Mouse (Mus musculus) lung, postnatal 0 days (tissue): ENCODE data around the gene Dnajc8. TPM values are rescaled to one million over a fixed set of nuclear protein-coding genes. Genes with fewer than 3 reads are reported as not detected.

Source experiments
- ATAC-seq: fragments of 200-750 bp; cut with Nextera tagmentation; 2 replicates; pipeline ENCODE4 v1.8.0; 2017; ENCODE audit warnings: moderate library complexity
- DNase-seq: peaks from one replicate; pipeline ENCODE4 v3.0.0-alpha.2; 2016; ENCODE audit warnings: low spot score
- H3K27ac ChIP-seq: fragments of 300-500 bp; sonication (generic); 2 replicates; pipeline ENCODE4 v1.5.1; 2014; ENCODE audit warnings: antibody characterized with exemption, mild to moderate bottlenecking, low read length, mixed read lengths
- H3K27me3 ChIP-seq: fragments of 300-500 bp; sonication (generic); replicated peaks from 2 replicates; pipeline ENCODE4 v1.6.1; 2014; ENCODE audit warnings: low read length, mixed read lengths; ENCODE audit not compliant: insufficient read depth
- H3K36me3 ChIP-seq: fragments of 300-500 bp; sonication (generic); 2 replicates; pipeline ENCODE4 v1.6.1; 2014; ENCODE audit warnings: low read length, mixed read lengths; ENCODE audit not compliant: insufficient read depth
- H3K4me1 ChIP-seq: fragments of 300-500 bp; sonication (generic); 2 replicates; pipeline ENCODE4 v1.6.1; 2014; ENCODE audit warnings: antibody characterized with exemption, low read depth, low read length, mixed read lengths; ENCODE audit not compliant: insufficient read depth
- H3K4me2 ChIP-seq: fragments of 300-500 bp; sonication (generic); replicated peaks from 2 replicates; pipeline ENCODE4 v1.6.1; 2014; ENCODE audit warnings: low read depth, mild to moderate bottlenecking, low read length, moderate library complexity, mixed read lengths
- H3K4me3 ChIP-seq: fragments of 300-500 bp; sonication (generic); 2 replicates; pipeline ENCODE4 v1.5.1; 2014; ENCODE audit warnings: low read depth, low read length
- H3K9ac ChIP-seq: fragments of 300-500 bp; sonication (generic); replicated peaks from 2 replicates; pipeline ENCODE4 v1.6.1; 2014; ENCODE audit warnings: low read depth, mild to moderate bottlenecking
- H3K9me3 ChIP-seq: fragments of 300-500 bp; sonication (generic); 2 replicates; pipeline ENCODE4 v1.6.1; 2016; ENCODE audit warnings: low read length, mixed read lengths
- CTCF ChIP-seq: IDR thresholded peaks from 2 replicates; pipeline ENCODE4 v1.5.1; 2016; ENCODE audit warnings: antibody characterized with exemption, mild to moderate bottlenecking
- EP300 ChIP-seq: IDR thresholded peaks from 2 replicates; pipeline ENCODE4 v1.6.1; 2016; ENCODE audit warnings: antibody characterized with exemption, mild to moderate bottlenecking, control low read depth
- WGBS: fragments of 180-500 bp; shearing (Covaris S2); extraction: QIAGEN DNeasy Blood & Tissue Kit; methylation state at CpG from one replicate; pipeline ENCODE4 v1.1.7; 2014; 5-methylcytosine and 5-hydroxymethylcytosine counted together
- polyA plus RNA-seq: library from polyadenylated mRNA; unstranded; fragments of >200 nt; fragmentation: Nextera tagmentation; extraction: Ambion mirVana; gene quantifications from 2 replicates; pipeline ENCODE4 v1.2.1, GENCODE M21; 2015

Dnajc8 gene
- polyA plus RNA-seq, 1 experiment from 2014 or later: 182 TPM

DNA sequence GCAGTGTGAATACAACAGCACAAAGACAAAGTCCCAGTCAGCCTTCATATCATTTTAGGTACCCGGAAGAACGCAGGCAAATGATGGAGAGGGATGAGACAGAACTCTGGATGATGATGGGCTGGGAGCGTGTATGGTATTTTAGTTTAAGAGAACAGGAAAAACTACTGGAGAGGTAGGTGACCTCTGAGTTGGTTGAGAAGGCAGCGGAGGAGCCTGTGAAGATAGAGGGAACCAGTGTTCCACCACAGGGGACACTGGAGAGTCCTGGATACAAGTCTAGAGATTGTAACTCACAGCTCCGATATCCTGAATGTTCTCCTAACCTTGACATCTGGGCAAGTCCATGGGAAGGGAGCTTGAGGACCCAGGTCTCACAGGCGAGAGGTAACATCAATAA lies 29.1 kb upstream of the Dnajc8 start:
- H3K36me3 ChIP-seq: no peaks in the 10 kb centered on the region
- H3K9me3 ChIP-seq: no peaks in the 10 kb centered on the region
- peaks cover 6% of the 10 kb centered on the region for H3K4me1 ChIP-seq
- ATAC-seq: no peak
- no peak overlapping the region for H3K27ac ChIP-seq
- 86% methylated on average over 6 of the region's 6 CpGs for WGBS
- no peak for DNase-seq
- TF ChIP-seq EP300: no peak
- no peak for TF ChIP-seq CTCF
- no peaks in the 10 kb centered on the region for H3K27me3 ChIP-seq
- H3K4me2 ChIP-seq: no peak overlapping the region
- H3K4me3 ChIP-seq: no peak overlapping the region
- H3K9ac ChIP-seq: no peak overlapping the region

DNA sequence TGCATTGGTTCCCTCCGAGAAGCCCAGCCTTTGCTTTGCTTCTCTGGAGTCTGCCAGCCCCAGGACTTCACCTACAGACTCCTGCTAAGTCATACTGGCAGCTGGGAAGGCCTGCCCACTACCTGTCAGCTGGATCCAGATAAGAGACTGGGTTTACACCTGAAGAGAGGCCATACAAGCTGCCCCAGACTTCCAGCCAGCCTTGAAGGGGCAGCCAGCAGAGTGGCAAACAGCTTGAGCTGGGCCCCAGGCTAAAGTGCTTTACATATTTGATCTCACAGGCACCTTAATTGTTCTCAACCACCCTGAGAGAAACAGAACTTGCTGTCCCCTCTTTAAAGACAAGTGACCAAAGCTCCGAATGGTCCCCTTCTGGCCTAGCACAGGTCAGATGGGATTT lies 28.1 kb upstream of the Dnajc8 start:
- Histone ChIP-seq H3K27ac (peak overlapping the region; percentile 54), H3K9me3 (no peaks in the 10 kb centered on the region), H3K4me2 (no peak overlapping the region), H3K4me3 (no peak overlapping the region), H3K9ac (0 out of 2 replicates have a peak overlapping the region, but pooled peaks have one; percentile 26), H3K36me3 (no peaks in the 10 kb centered on the region), H3K4me1 (peaks cover 6% of the 10 kb centered on the region), H3K27me3 (no peaks in the 10 kb centered on the region)
- peak; percentile 61 for DNase-seq
- ATAC-seq: peak; percentile 10
- TF ChIP-seq CTCF (no peak), EP300 (0 out of 2 replicates have a peak, but pooled peaks have one; percentile 29)
- 47% methylated on average over 2 of the region's 2 CpGs for WGBS

DNA sequence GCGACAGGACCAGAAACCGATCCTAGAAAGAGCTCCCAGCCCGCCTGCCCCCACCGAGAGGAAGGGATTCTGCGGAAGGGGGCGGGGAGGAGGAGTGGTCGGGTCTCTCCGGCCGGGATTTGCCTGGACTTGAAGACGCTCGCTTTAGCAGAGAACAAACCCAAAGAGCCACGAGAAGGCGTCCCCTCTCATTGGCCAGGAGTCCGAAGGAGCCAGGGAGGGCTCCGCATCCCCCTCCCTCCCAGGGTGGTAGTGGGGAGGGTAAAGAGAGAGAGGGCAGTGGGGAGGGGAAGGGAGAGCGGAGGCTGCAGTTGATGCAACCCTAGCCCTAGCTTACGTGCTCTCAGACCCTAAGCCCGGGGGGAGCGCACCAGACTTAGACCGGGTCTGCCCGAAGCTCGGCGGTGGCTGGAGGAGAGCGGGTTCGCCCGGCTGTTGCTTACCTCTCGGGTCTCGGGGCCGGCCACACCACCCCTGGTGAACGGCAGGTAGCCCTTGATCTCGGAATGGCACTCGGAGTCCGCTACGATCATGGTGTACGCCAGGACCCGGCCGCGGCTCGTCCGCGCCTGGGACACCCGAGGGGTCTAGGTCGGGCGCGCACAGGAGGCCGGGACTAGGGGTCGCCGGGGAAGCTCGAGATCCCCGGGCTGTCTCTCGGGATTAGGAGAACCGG lies 25.6 kb upstream of the Dnajc8 start:
- Histone ChIP-seq H3K9me3 (no peaks in the 10 kb centered on the region), H3K36me3 (no peaks in the 10 kb centered on the region), H3K4me3 (peak overlapping the region; percentile 89), H3K4me2 (peak overlapping the region; percentile 89), H3K9ac (peak overlapping the region; percentile 88), H3K4me1 (peaks cover 11% of the 10 kb centered on the region), H3K27ac (peak overlapping the region; percentile 94), H3K27me3 (no peaks in the 10 kb centered on the region)
- ATAC-seq (peak; percentile 69), DNase-seq (peak; percentile 92)
- peak; percentile 5; the same call in 1 of the 2 replicates for TF ChIP-seq CTCF
- TF ChIP-seq EP300: no peak
- WGBS: 0% methylated on average over 37 of the region's 52 CpGs

DNA sequence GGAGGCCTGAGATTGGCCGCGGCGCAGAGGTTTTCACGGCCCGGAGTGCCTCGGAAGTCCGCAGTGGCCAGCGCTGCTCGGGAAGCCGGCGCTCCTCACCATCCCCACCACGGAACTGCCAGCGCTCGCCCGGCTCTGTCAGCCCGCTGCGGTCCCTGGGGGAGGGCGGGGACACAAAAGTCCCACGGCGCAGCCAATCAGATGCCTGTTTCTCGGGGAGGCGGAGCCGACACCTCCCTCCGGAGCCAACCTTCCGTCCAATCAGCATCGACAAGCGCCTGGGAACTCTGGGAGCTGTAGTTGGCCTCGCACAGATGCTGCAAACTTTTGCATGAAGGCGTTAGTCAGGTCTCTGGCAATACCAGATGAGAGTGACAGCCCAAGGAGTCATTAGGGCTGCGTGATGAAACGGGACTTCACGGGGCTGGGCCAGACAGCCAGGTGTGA lies 25.0 kb upstream of the Dnajc8 start, which contains the start of gene Sesn2:
TSS of gene Sesn2 (minus strand) at position 150 of the 447 bp plus-strand sequence.
- Histone ChIP-seq H3K4me3 (peak within 1 kb of the TSS; percentile 89), H3K27ac (peak within 1 kb of the TSS; percentile 94), H3K4me2 (peak within 1 kb of the TSS; percentile 89), H3K9me3 (no peaks in the 10 kb centered on the region), H3K4me1 (peaks cover 11% of the 10 kb centered on the region), H3K9ac (peak within 1 kb of the TSS; percentile 88), H3K36me3 (no peaks in the 10 kb centered on the region), H3K27me3 (no peaks in the 10 kb centered on the region)
- DNase-seq: peak; percentile 99
- ATAC-seq: peak; percentile 93
- no peak for TF ChIP-seq CTCF
- TF ChIP-seq EP300: no peak
- WGBS: 0% methylated on average over 32 of the region's 32 CpGs

DNA sequence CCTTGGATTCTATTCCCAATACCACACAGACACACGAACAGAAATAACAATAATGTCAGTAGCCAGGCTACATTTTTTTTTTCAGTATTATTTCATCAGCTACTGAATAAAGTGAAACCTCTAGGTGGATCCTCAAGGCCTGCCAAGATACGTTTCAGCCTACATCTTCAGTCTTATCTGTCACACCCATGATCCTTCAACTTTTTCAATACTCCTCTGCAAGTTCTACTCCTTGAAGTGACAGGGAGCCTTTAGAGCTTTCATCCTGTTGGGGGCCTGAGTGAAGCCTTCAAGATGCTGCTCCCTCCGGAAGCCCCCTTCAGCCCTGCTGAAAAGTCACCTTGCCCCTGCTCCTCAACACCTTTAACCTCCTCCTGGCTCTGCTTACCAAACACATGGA lies 23.3 kb upstream of the Dnajc8 start:
- no peak for DNase-seq
- Histone ChIP-seq H3K27ac (no peak overlapping the region), H3K4me1 (peaks cover 9% of the 10 kb centered on the region), H3K4me3 (no peak overlapping the region), H3K9ac (no peak overlapping the region), H3K36me3 (no peaks in the 10 kb centered on the region), H3K27me3 (no peaks in the 10 kb centered on the region), H3K9me3 (no peaks in the 10 kb centered on the region), H3K4me2 (no peak overlapping the region)
- no peak for ATAC-seq
- WGBS: 71% methylated on average over 3 of the region's 3 CpGs
- TF ChIP-seq EP300 (no peak), CTCF (no peak)

DNA sequence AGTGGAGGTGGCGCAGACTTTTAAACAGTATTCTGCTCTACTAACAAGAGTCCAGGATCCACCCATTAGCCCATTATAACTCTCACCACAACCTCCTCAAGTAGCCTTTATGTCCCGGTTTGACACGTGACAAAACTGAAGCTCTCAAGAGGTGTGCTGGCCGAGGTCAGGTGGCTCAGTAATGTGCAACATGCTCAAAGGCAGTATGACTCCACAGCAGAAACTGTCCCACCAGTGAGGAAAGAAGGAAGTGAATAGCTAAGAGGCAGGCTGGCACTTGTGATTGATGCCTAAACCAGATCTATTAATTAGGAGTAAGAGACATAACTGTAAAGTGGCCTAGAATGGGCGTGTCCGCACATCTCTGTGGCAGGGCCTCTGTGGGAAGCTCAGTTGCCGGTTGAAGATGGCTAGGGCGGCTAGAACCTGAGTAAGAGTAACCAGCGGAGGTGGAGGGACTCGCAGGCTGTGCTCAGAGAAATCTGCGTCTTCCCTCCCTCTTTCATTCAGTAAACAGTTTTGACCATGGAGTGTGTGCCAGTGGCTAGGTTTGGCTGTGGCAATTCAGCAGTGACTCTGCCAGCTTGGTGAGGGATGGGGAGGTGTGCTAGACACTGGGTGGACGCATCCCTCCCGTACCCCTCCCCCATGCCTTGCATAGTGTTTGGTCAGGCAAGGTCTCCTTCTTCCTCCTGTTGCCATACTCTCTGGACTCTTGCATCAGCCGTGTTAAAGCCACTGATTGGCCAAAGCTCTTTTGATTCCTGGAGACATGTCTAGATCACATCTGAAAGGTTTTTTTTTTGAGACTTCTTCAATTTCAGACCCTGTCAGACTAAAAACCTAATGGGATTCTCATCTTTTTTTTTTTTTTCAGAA lies 21.7 kb upstream of the Dnajc8 start:
- H3K4me2 ChIP-seq: no peak overlapping the region
- ATAC-seq (no peak), DNase-seq (peak; percentile 70)
- TF ChIP-seq EP300 (no peak), CTCF (no peak)
- no peak overlapping the region for H3K4me3 ChIP-seq
- no peaks in the 10 kb centered on the region for H3K27me3 ChIP-seq
- no peaks in the 10 kb centered on the region for H3K36me3 ChIP-seq
- WGBS: 32% methylated on average over 14 of the region's 14 CpGs
- no peak overlapping the region for H3K9ac ChIP-seq
- no peak overlapping the region for H3K27ac ChIP-seq
- H3K9me3 ChIP-seq: no peaks in the 10 kb centered on the region
- peaks cover 4% of the 10 kb centered on the region for H3K4me1 ChIP-seq
